Mouse (Mus musculus) lung, embryonic 16.5 days (tissue): ENCODE measurements around the gene Tmem120a. TPM values are rescaled to one million over a fixed set of nuclear protein-coding genes. Genes with fewer than 3 reads are reported as not detected.
A peak's percentile ranks its signal among the peaks of the same experiment; 100 is the strongest.

Experiments used
- ATAC-seq: fragments of 200-750 bp; cut with Nextera tagmentation; 2 replicates; pipeline ENCODE4 v1.8.0; 2017; ENCODE audit warnings: low read depth, mild to moderate bottlenecking, moderate library complexity
- H3K27ac ChIP-seq: fragments of 300-500 bp; sonication (generic); 2 replicates; pipeline ENCODE4 v1.5.1; 2014; ENCODE audit warnings: mild to moderate bottlenecking, control low read depth, low read length
- H3K27me3 ChIP-seq: fragments of 300-500 bp; sonication (generic); 2 replicates; pipeline ENCODE4 v1.6.1; 2014; ENCODE audit warnings: low read depth, low read length, mixed read lengths; ENCODE audit not compliant: control insufficient read depth, insufficient read depth
- H3K36me3 ChIP-seq: fragments of 300-500 bp; sonication (generic); 2 replicates; pipeline ENCODE4 v1.6.1; 2014; ENCODE audit warnings: low read length; ENCODE audit not compliant: control insufficient read depth, insufficient read depth
- H3K4me1 ChIP-seq: fragments of 300-500 bp; sonication (generic); replicated peaks from 2 replicates; pipeline ENCODE4 v1.6.1; 2014; ENCODE audit warnings: low read length, mixed read lengths; ENCODE audit not compliant: control insufficient read depth, insufficient read depth
- H3K4me2 ChIP-seq: fragments of 300-500 bp; sonication (generic); 2 replicates; pipeline ENCODE4 v1.6.1; 2014; ENCODE audit warnings: low read depth, low read length, control low read depth
- H3K4me3 ChIP-seq: fragments of 300-500 bp; sonication (generic); 2 replicates; pipeline ENCODE4 v1.5.1; 2014; ENCODE audit warnings: mild to moderate bottlenecking, low read length, control low read depth
- H3K9ac ChIP-seq: fragments of 300-500 bp; sonication (generic); 2 replicates; pipeline ENCODE4 v1.6.1; 2014; ENCODE audit warnings: low read length, control low read depth
- H3K9me3 ChIP-seq: fragments of 300-500 bp; sonication (generic); 2 replicates; pipeline ENCODE4 v1.6.1; 2016; ENCODE audit warnings: low read length; ENCODE audit not compliant: control insufficient read depth
- WGBS: fragments of 180-500 bp; shearing (Covaris S2); extraction: QIAGEN DNeasy Blood & Tissue Kit; methylation state at CpG from one replicate; pipeline ENCODE4 v1.1.7; 2014; 5-methylcytosine and 5-hydroxymethylcytosine counted together
- polyA plus RNA-seq: library from polyadenylated mRNA; unstranded; fragments of >200 nt; fragmentation: Nextera tagmentation; extraction: Ambion mirVana; gene quantifications from 2 replicates; pipeline ENCODE4 v1.2.1, GENCODE M21; 2015

Gene Tmem120a
- polyA plus RNA-seq, 1 experiment from 2014 or later = 37.9 TPM

GRCm38 (mm10) chr5:135726641-135727346 lies 17.5 kb downstream of the Tmem120a start:
- Histone ChIP-seq H3K9me3 (no peaks in the 10 kb centered on the region), H3K27ac (no peak overlapping the region), H3K4me2 (no peak overlapping the region), H3K9ac (no peak overlapping the region), H3K4me3 (no peak overlapping the region), H3K36me3 (peaks cover 13% of the 10 kb centered on the region), H3K27me3 (no peaks in the 10 kb centered on the region), H3K4me1 (peaks cover 21% of the 10 kb centered on the region)
- ATAC-seq = no peak
- 83% methylated on average over 2 of the region's 2 CpGs for WGBS

GRCm38 (mm10) chr5:135725991-135726390 lies 18.3 kb downstream of the Tmem120a start:
- no peaks in the 10 kb centered on the region for H3K9me3 ChIP-seq
- ATAC-seq = no peak
- H3K4me1 ChIP-seq = peaks cover 21% of the 10 kb centered on the region
- H3K36me3 ChIP-seq = peaks cover 9% of the 10 kb centered on the region
- no peaks in the 10 kb centered on the region for H3K27me3 ChIP-seq
- H3K4me3 ChIP-seq = no peak overlapping the region
- H3K4me2 ChIP-seq = peak overlapping the region; percentile 44
- H3K9ac ChIP-seq = peak overlapping the region; percentile 44
- 48% methylated on average over 6 of the region's 6 CpGs for WGBS
- H3K27ac ChIP-seq = peak overlapping the region; percentile 59; the same call in 1 of the 2 replicates

- Histone ChIP-seq H3K4me3 (no peak overlapping the region), H3K9me3 (no peaks in the 10 kb centered on the region), H3K27ac (peak overlapping the region; percentile 59; the same call in 1 of the 2 replicates), H3K36me3 (peaks cover 5% of the 10 kb centered on the region; the same call in 1 of the 2 replicates), H3K27me3 (no peaks in the 10 kb centered on the region), H3K4me2 (peak overlapping the region; percentile 44), H3K9ac (peak overlapping the region; percentile 44), H3K4me1 (peaks cover 21% of the 10 kb centered on the region)
- ATAC-seq = peak; percentile 83
- WGBS = 20% methylated on average over 8 of the region's 8 CpGs
Measured at GRCm38 (mm10) chr5:135725391-135725841, 18.8 kb downstream of the Tmem120a start.

- Histone ChIP-seq H3K4me1 (peaks cover 21% of the 10 kb centered on the region), H3K9me3 (no peaks in the 10 kb centered on the region), H3K4me2 (no peak overlapping the region; the same call in 1 of the 2 replicates), H3K9ac (no peak overlapping the region), H3K27me3 (no peaks in the 10 kb centered on the region), H3K36me3 (no peaks in the 10 kb centered on the region), H3K4me3 (no peak overlapping the region), H3K27ac (peak overlapping the region; percentile 59; the same call in 1 of the 2 replicates)
- WGBS = 30% methylated on average over 9 of the region's 9 CpGs
- peak; percentile 27; the same call in 1 of the 2 replicates for ATAC-seq
Measured at GRCm38 (mm10) chr5:135724536-135725322, 19.5 kb downstream of the Tmem120a start.

- 46% methylated on average over 3 of the region's 3 CpGs for WGBS
Measured at GRCm38 (mm10) chr5:135723165-135723751, 21.0 kb downstream of the Tmem120a start.

GRCm38 (mm10) chr5:135722121-135722520 lies 22.1 kb downstream of the Tmem120a start:
- H3K9me3 ChIP-seq = no peaks in the 10 kb centered on the region
- no peaks in the 10 kb centered on the region for H3K27me3 ChIP-seq
- no peak overlapping the region for H3K4me3 ChIP-seq
- no peaks in the 10 kb centered on the region for H3K36me3 ChIP-seq
- no peak overlapping the region for H3K9ac ChIP-seq
- ATAC-seq = no peak
- peaks cover 21% of the 10 kb centered on the region for H3K4me1 ChIP-seq
- H3K27ac ChIP-seq = no peak overlapping the region
- WGBS = 50% methylated on average over 11 of the region's 11 CpGs
- no peak overlapping the region for H3K4me2 ChIP-seq

More at GRCm38 (mm10) chr5:135723165-135723751, 21.0 kb downstream of the Tmem120a start:
- Histone ChIP-seq H3K27ac (no peak overlapping the region), H3K9me3 (no peaks in the 10 kb centered on the region), H3K4me3 (no peak overlapping the region), H3K27me3 (no peaks in the 10 kb centered on the region), H3K36me3 (no peaks in the 10 kb centered on the region), H3K9ac (no peak overlapping the region), H3K4me2 (no peak overlapping the region), H3K4me1 (peaks cover 21% of the 10 kb centered on the region)
- no peak for ATAC-seq

- Histone ChIP-seq H3K4me3 (no peak overlapping the region), H3K9me3 (no peaks in the 10 kb centered on the region), H3K27ac (no peak overlapping the region), H3K9ac (no peak overlapping the region), H3K4me2 (no peak overlapping the region), H3K36me3 (peaks cover 3% of the 10 kb centered on the region), H3K27me3 (no peaks in the 10 kb centered on the region), H3K4me1 (peaks cover 20% of the 10 kb centered on the region)
- WGBS = 93% methylated on average over 8 of the region's 8 CpGs
- no peak for ATAC-seq
Measured at GRCm38 (mm10) chr5:135721076-135721475, 23.2 kb downstream of the Tmem120a start.

- Histone ChIP-seq H3K27me3 (no peaks in the 10 kb centered on the region), H3K9me3 (no peaks in the 10 kb centered on the region), H3K4me3 (no peak overlapping the region), H3K27ac (no peak overlapping the region), H3K4me2 (no peak overlapping the region), H3K4me1 (peaks cover 11% of the 10 kb centered on the region), H3K9ac (no peak overlapping the region), H3K36me3 (peaks cover 5% of the 10 kb centered on the region)
- 66% methylated on average over 3 of the region's 3 CpGs for WGBS
- no peak for ATAC-seq
Measured at GRCm38 (mm10) chr5:135720121-135720520, 24.1 kb downstream of the Tmem120a start.
